Mouse (Mus musculus): ENCODE data around the gene Mfap2.

DNA sequence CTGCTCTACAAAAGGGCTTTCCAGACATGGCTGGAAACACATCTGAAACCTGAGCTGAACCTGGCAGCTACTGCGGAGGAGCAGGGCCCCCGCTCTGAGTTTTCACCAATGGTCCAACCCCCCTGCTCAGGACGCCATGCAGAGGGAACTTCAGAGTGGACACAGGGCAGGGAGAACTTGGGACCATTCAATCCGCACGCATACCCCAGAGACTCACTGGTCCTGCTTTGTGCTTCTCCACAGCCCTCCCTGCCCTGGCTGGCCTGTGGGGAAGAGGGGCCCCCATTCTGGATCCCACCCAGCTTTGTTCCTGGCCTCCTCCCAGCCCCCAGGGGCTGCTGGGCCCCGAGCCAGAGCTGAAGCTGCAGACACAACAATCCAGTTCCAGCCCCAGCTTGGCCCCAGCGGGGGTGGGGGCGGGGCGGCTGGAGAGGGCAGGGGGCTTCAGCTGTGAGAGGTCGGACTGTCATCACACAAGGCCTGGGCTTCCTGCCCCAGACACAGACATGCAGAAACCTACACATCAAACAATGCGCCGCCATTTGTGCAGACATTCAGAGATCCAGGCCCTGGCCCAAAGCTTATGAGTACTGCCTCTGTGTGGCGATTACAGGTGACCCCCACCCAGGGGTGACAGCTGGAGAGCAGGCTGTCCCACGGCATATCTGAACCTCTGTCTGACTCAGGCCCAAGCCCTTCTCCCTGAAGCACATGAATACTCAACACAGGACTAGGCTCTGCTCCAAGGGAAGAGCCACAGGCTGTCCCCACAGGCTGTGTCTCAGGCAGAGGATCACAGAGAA is 10.8 kb downstream of the Mfap2 start:
- no peak for TF ChIP-seq GATA1 (IDR thresholded peaks at IDR 0.05; ENCODE audit: low read length)
- TF ChIP-seq TAL1 (IDR thresholded peaks at IDR 0.05; ENCODE audit: low read length), result no peak

Measured in erythroblast, embryonic 14.5 days (primary cell).